Mouse (Mus musculus) ES-E14 (cell line): ENCODE results near the gene Rmi2. TPM values are rescaled to one million over a fixed set of nuclear protein-coding genes. Genes with fewer than 3 reads are reported as not detected.

Experiments used
- DNase-seq: peaks from one replicate; pipeline ENCODE4 v3.0.0-alpha.2; 2013; ENCODE audit warnings: low read depth, low spot score
- H3K27ac ChIP-seq: 2 replicates; pipeline ENCODE4 v1.5.1; 2012; ENCODE audit warnings: low read depth, mild to moderate bottlenecking, low read length, moderate library complexity, mixed read lengths; ENCODE audit not compliant: poor library complexity, insufficient read depth, severe bottlenecking
- H3K36me3 ChIP-seq: 2 replicates; pipeline ENCODE4 v1.6.1; 2012; ENCODE audit warnings: mild to moderate bottlenecking, low read length, moderate library complexity, mixed read lengths; ENCODE audit not compliant: control insufficient read depth, poor library complexity, insufficient read depth, severe bottlenecking
- H3K4me1 ChIP-seq, 2 experiments: fragments of 150-350 bp in 1 of 2; sonication (generic) in 1 of 2; 2 replicates each; pipeline ENCODE4 v1.6.1; 2012; ENCODE audit warnings: low read length in 2 of 2, mild to moderate bottlenecking in 1 of 2, mixed read lengths in 1 of 2; ENCODE audit not compliant: control insufficient read depth in 2 of 2, insufficient read depth in 2 of 2, poor library complexity in 1 of 2
- H3K4me3 ChIP-seq, 2 experiments: fragments of 150-350 bp in 1 of 2; sonication (generic) in 1 of 2; 2 replicates each; pipeline ENCODE4 v1.5.1; 2012; ENCODE audit warnings: low read length in 2 of 2, low read depth in 1 of 2, mild to moderate bottlenecking in 1 of 2, mixed read lengths in 1 of 2; ENCODE audit not compliant: insufficient read depth in 1 of 2, poor library complexity in 1 of 2, severe bottlenecking in 1 of 2
- H3K9ac ChIP-seq: 2 replicates; pipeline ENCODE4 v1.6.1; 2012; ENCODE audit warnings: low read depth, mild to moderate bottlenecking, low read length, mixed read lengths; ENCODE audit not compliant: poor library complexity, insufficient read depth, severe bottlenecking
- H3K9me3 ChIP-seq: fragments of 150-350 bp; sonication (generic); 2 replicates; pipeline ENCODE4 v1.6.1; 2012; ENCODE audit warnings: low read depth, mild to moderate bottlenecking, low read length; ENCODE audit not compliant: control insufficient read depth, insufficient read depth
- CHD2 ChIP-seq: IDR thresholded peaks from 2 replicates; pipeline ENCODE4 v1.6.1; 2014; ENCODE audit warnings: mild to moderate bottlenecking, low read depth, low read length, inconsistent platforms
- HCFC1 ChIP-seq: IDR thresholded peaks from 2 replicates; pipeline ENCODE4 v1.6.1; 2012; ENCODE audit warnings: low read length, inconsistent platforms, borderline replicate concordance; ENCODE audit not compliant: insufficient read depth
- MAFK ChIP-seq: IDR thresholded peaks from 2 replicates; pipeline ENCODE4 v1.6.1; 2014; ENCODE audit warnings: mild to moderate bottlenecking, low read depth, low read length, inconsistent platforms; ENCODE audit not compliant: insufficient read depth
- ZC3H11A ChIP-seq: IDR thresholded peaks from 2 replicates; pipeline ENCODE4 v1.6.1; 2012; ENCODE audit warnings: low read depth, mild to moderate bottlenecking, inconsistent platforms, low read length, borderline replicate concordance
- ZNF384 ChIP-seq: IDR thresholded peaks from 2 replicates; pipeline ENCODE4 v1.6.1; 2012; ENCODE audit warnings: low read depth, low read length, inconsistent platforms
- in situ Hi-C, 2 experiments: fragments of 600-800 bp; cut with MboI; formaldehyde crosslinking; loops; one replicate each; pipeline ENCODE4 v1.15.1; 2025; ENCODE audit warnings: low sequenced_read_pairs in 2 of 2, inconsistent platforms in 1 of 2; ENCODE audit not compliant: unreplicated experiment in 2 of 2
- total RNA-seq: library from RNA; depleted of rRNA; stranded (reverse); fragments of 300-350 nt; gene quantifications from 2 replicates; pipeline ENCODE4 v1.2.3, GENCODE M21; 2012

Gene Rmi2
- total RNA-seq, 1 experiment, result 2.9 TPM

- DNase-seq, result no peak
- TF ChIP-seq ZNF384 (no peak), CHD2 (no peak), HCFC1 (no peak), MAFK (no peak), ZC3H11A (no peak)
- H3K36me3 ChIP-seq, result no peaks in the 10 kb centered on the region
- no peaks in the 10 kb centered on the region for H3K4me1 ChIP-seq
- in situ Hi-C loops, result no loop called here
- no peaks in the 10 kb centered on the region for H3K9me3 ChIP-seq
- no peak overlapping the region for H3K27ac ChIP-seq
- H3K4me3 ChIP-seq, result no peak overlapping the region
- no peak overlapping the region for H3K9ac ChIP-seq
These were observed 80.2 kb downstream of the Rmi2 start for GRCm38 (mm10) chr16:10915066-10915465.

GRCm38 (mm10) chr16:10916271-10916670 lies 81.4 kb downstream of the Rmi2 start:
- no peaks in the 10 kb centered on the region for H3K9me3 ChIP-seq
- DNase-seq, result no peak
- H3K4me3 ChIP-seq, result no peak overlapping the region
- no peaks in the 10 kb centered on the region for H3K36me3 ChIP-seq
- TF ChIP-seq ZNF384 (no peak), MAFK (no peak), CHD2 (no peak), ZC3H11A (no peak), HCFC1 (no peak)
- no peak overlapping the region for H3K27ac ChIP-seq
- H3K4me1 ChIP-seq, result no peaks in the 10 kb centered on the region
- no peak overlapping the region for H3K9ac ChIP-seq
- in situ Hi-C loops, result no loop called here

GRCm38 (mm10) chr16:10919856-10920255 lies 85.0 kb downstream of the Rmi2 start:
- Histone ChIP-seq H3K4me3 (no peak overlapping the region), H3K36me3 (no peaks in the 10 kb centered on the region), H3K4me1 (no peaks in the 10 kb centered on the region), H3K9me3 (no peaks in the 10 kb centered on the region), H3K27ac (no peak overlapping the region), H3K9ac (no peak overlapping the region)
- no peak for TF ChIP-seq ZC3H11A
- TF ChIP-seq MAFK, result no peak
- no peak for TF ChIP-seq ZNF384
- TF ChIP-seq CHD2, result no peak
- TF ChIP-seq HCFC1, result no peak
- in situ Hi-C loops, result no loop called here
- DNase-seq, result no peak

- in situ Hi-C loops, result no loop called here
- TF ChIP-seq CHD2, result no peak
- TF ChIP-seq HCFC1, result no peak
- TF ChIP-seq MAFK, result no peak
- TF ChIP-seq ZC3H11A, result no peak
- no peak for TF ChIP-seq ZNF384
- no peaks in the 10 kb centered on the region for H3K4me1 ChIP-seq
These were observed 88.7 kb downstream of the Rmi2 start for GRCm38 (mm10) chr16:10923561-10923960.

More at GRCm38 (mm10) chr16:10923561-10923960, 88.7 kb downstream of the Rmi2 start:
- Histone ChIP-seq H3K9me3 (no peaks in the 10 kb centered on the region), H3K9ac (no peak overlapping the region), H3K27ac (no peak overlapping the region), H3K4me3 (no peak overlapping the region), H3K36me3 (no peaks in the 10 kb centered on the region)
- DNase-seq, result no peak
